8 mouse cellular contexts compared by ENCODE assay signal in the genomic region with DNA sequence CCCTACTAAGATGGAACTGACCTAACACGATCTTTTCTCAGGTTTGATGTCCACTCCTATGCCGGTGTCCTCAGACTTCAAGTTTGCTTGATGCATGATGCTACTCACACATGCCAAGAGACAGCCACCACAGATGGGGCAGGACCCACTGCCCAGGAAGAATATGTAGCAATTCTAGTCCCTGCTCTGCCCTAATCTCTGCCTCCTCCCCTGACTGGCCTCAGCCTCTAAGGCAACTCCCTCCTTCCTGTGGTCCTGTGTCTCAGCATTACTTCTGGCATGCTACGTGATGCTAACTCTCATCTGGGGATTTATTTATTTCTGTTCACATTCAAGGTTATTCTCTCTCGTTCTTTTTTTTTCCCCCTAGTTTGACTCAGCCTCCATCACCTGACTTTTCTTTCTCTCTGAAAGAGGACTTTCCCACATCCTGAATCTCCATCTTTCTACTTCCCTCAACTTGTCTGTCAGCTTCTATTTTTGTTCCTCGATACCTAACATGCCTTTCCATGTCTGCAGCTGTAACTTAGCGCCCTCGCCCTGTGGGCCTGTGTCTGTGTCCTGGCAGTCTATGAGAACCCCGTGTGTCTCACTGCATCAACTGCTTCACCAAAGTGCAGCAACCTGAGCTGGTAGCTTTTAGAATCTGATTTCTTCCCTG.
DNase-seq lines count a peak whose midpoint lies in the region; ATAC-seq and TF ChIP-seq lines count a peak whose summit lies in the region.
"Had no signal": no experiment of that assay in that cellular context is flagged by ENCODE, and none has a peak within 500 bp of the region (broad histone marks: within the 10 kb centered on the region; RNA-seq: fewer than 3 reads in every experiment).

No protein-coding gene starts in this region.

- H3K36me3 ChIP-seq in kidney, postnatal 0 days (ENCODE audit: insufficient read depth, low read length) = no peaks in the 10 kb centered on the region
- H3K36me3 ChIP-seq in CH12.LX (replicated peaks in 1 of 2; ENCODE audit: control insufficient read depth in 1 of 2, insufficient read depth in 1 of 2, low read length in 1 of 2) = peaks cover 0 to 4% of the 10 kb centered on the region in 2 experiments
- peaks cover 76% of the 10 kb centered on the region for H3K36me3 ChIP-seq in erythroblast, embryonic 14.5 days (ENCODE audit: control insufficient read depth)
- H3K36me3 ChIP-seq in liver, embryonic 15.5 days (replicated peaks) = peaks cover 42% of the 10 kb centered on the region
- H3K36me3 ChIP-seq in hindbrain, embryonic 14.5 days (replicated peaks; ENCODE audit: control insufficient read depth, insufficient read depth) = no peaks in the 10 kb centered on the region
- H3K36me3 ChIP-seq: limb, embryonic 13.5 days had no signal

- WGBS in kidney, postnatal 0 days = 70% methylated on average over 8 of the region's 8 CpGs
- 33% methylated on average over 8 of the region's 8 CpGs for WGBS in liver, embryonic 15.5 days (ENCODE audit: insufficient replicate concordance)
- WGBS in hindbrain, embryonic 14.5 days = 82% methylated on average over 8 of the region's 8 CpGs

- ATAC-seq in kidney, postnatal 0 days (replicated peaks; ENCODE audit: low FRiP score, low read depth) = no peak
- ATAC-seq in liver, embryonic 15.5 days (ENCODE audit: insufficient read depth) = peak; percentile 31
- no peak for ATAC-seq in hindbrain, embryonic 14.5 days (ENCODE audit: low FRiP score)

- H3K4me3 ChIP-seq in kidney, postnatal 0 days (replicated peaks; ENCODE audit: low read depth, low read length) = no peak overlapping the region
- peak overlapping the region in 1 of 3 experiments; percentile 15 for H3K4me3 ChIP-seq in CH12.LX (replicated peaks in 1 of 3; ENCODE audit: low read depth in 2 of 3, low read length in 2 of 3, poor library complexity in 1 of 3)
- H3K4me3 ChIP-seq in erythroblast, embryonic 14.5 days (replicated peaks) = peak overlapping the region; percentile 82
- H3K4me3 ChIP-seq in liver, embryonic 15.5 days (replicated peaks) = peak overlapping the region; percentile 68
- no peak overlapping the region for H3K4me3 ChIP-seq in hindbrain, embryonic 14.5 days (replicated peaks; ENCODE audit: low read length)
- H3K4me3 ChIP-seq: limb, embryonic 13.5 days had no signal

- in situ Hi-C loops in CH12.LX (cut with MboI; ENCODE audit: low pct_ligation_motif_present, low pct_unique_long_range_greater_than_20kb, low sequenced_read_pairs) = no loop called here

- TF ChIP-seq POLR2A in CH12.LX (IDR thresholded peaks at IDR 0.05; ENCODE audit: low read depth, low read length) = 0 out of 2 replicates have a peak, but pooled peaks have one; percentile 9

- H3K4me2 ChIP-seq in kidney, postnatal 0 days (ENCODE audit: low read length) = no peak overlapping the region
- peak overlapping the region; percentile 70 for H3K4me2 ChIP-seq in CH12.LX (ENCODE audit: insufficient read depth, low read depth, poor library complexity, severe bottlenecking)
- H3K4me2 ChIP-seq in liver, embryonic 15.5 days = peak overlapping the region; percentile 83
- no peak overlapping the region for H3K4me2 ChIP-seq in hindbrain, embryonic 14.5 days (replicated peaks)
- H3K4me2 ChIP-seq: limb, embryonic 13.5 days had no signal

- H3K79me2 ChIP-seq in CH12.LX (replicated peaks; ENCODE audit: control insufficient read depth, extremely low read depth, insufficient read depth, poor library complexity, severe bottlenecking) = no peaks in the 10 kb centered on the region

- H3K9me3 ChIP-seq in kidney, postnatal 0 days (replicated peaks; ENCODE audit: low read length) = no peaks in the 10 kb centered on the region
- no peaks in the 10 kb centered on the region for H3K9me3 ChIP-seq in CH12.LX (replicated peaks; ENCODE audit: low read length)
- H3K9me3 ChIP-seq in erythroblast, embryonic 14.5 days (ENCODE audit: control insufficient read depth, low read length) = no peaks in the 10 kb centered on the region
- no peaks in the 10 kb centered on the region for H3K9me3 ChIP-seq in liver, embryonic 15.5 days (replicated peaks)
- no peaks in the 10 kb centered on the region for H3K9me3 ChIP-seq in hindbrain, embryonic 14.5 days (ENCODE audit: control insufficient read depth, low read length)
- H3K9me3 ChIP-seq: limb, embryonic 13.5 days had no signal

- H3K9ac ChIP-seq in kidney, postnatal 0 days (ENCODE audit: low read depth, low read length) = no peak overlapping the region
- peak overlapping the region; percentile 67; the same call in 1 of the 2 replicates for H3K9ac ChIP-seq in CH12.LX (ENCODE audit: insufficient read depth, low read depth)
- H3K9ac ChIP-seq in liver, embryonic 15.5 days = peak overlapping the region; percentile 63
- H3K9ac ChIP-seq in hindbrain, embryonic 14.5 days = no peak overlapping the region
- H3K9ac ChIP-seq: limb, embryonic 13.5 days had no signal

- no peaks in the 10 kb centered on the region for H3K27me3 ChIP-seq in kidney, postnatal 0 days (ENCODE audit: insufficient read depth, low read length)
- H3K27me3 ChIP-seq in CH12.LX (replicated peaks) = no peaks in the 10 kb centered on the region
- no peaks in the 10 kb centered on the region for H3K27me3 ChIP-seq in erythroblast, embryonic 14.5 days (ENCODE audit: control insufficient read depth)
- no peaks in the 10 kb centered on the region for H3K27me3 ChIP-seq in liver, embryonic 15.5 days
- no peaks in the 10 kb centered on the region for H3K27me3 ChIP-seq in hindbrain, embryonic 14.5 days (ENCODE audit: control insufficient read depth, insufficient read depth, low read length)
- H3K27me3 ChIP-seq: limb, embryonic 13.5 days had no signal

- peak; percentile 17; the same call in 1 of the 2 replicates for TF ChIP-seq CTCF in kidney, postnatal 0 days (IDR thresholded peaks at IDR 0.05; ENCODE audit: low read depth)
- peak in 1 of 2 experiments; percentile 70; a peak in 2 of 4 replicates for TF ChIP-seq CTCF in CH12.LX (conservative IDR thresholded peaks at IDR 0.05 in 1 of 2, IDR thresholded peaks at IDR 0.05 in 1 of 2; ENCODE audit: low read depth in 2 of 2, low read length in 2 of 2)

- peak; percentile 69 for TF ChIP-seq RAD21 in CH12.LX (IDR thresholded peaks at IDR 0.05; ENCODE audit: low read depth, low read length)

- dilution Hi-C loops in CH12.LX (cut with MboI; ENCODE audit: extremely low pct_ligation_motif_present, extremely low pct_unique_long_range_greater_than_20kb, low sequenced_read_pairs) = no loop called here

- TF ChIP-seq EP300 in CH12.LX (IDR thresholded peaks at IDR 0.05; ENCODE audit: low read length) = peak; percentile 26; the same call in 1 of the 2 replicates

- H3K27ac ChIP-seq in kidney, postnatal 0 days = no peak overlapping the region
- H3K27ac ChIP-seq in CH12.LX (ENCODE audit: insufficient read depth, low read depth) = peak overlapping the region; percentile 96
- H3K27ac ChIP-seq in liver, embryonic 15.5 days (replicated peaks) = peak overlapping the region; percentile 84
- no peak overlapping the region for H3K27ac ChIP-seq in hindbrain, embryonic 14.5 days
- H3K27ac ChIP-seq: limb, embryonic 13.5 days had no signal

- DNase-seq in kidney, postnatal 0 days (ENCODE audit: low spot score) = peak; percentile 13
- DNase-seq in kidney, adult 18-20 months = no peak
- DNase-seq in CH12.LX (ENCODE audit: extremely low read depth) (peak; percentile 77), adipocyte (ENCODE audit: low spot score) (no peak)
- no peak for DNase-seq in hindbrain, embryonic 14.5 days (ENCODE audit: low spot score)

- no peaks in the 10 kb centered on the region for H3K4me1 ChIP-seq in kidney, postnatal 0 days (replicated peaks; ENCODE audit: insufficient read depth, low read length)
- H3K4me1 ChIP-seq in CH12.LX (ENCODE audit: control insufficient read depth in 1 of 2, insufficient read depth in 2 of 2) = peaks cover 15 to 41% of the 10 kb centered on the region in 2 experiments
- peaks cover 82% of the 10 kb centered on the region for H3K4me1 ChIP-seq in erythroblast, embryonic 14.5 days (ENCODE audit: control insufficient read depth)
- H3K4me1 ChIP-seq in liver, embryonic 15.5 days (replicated peaks) = peaks cover 50% of the 10 kb centered on the region
- H3K4me1 ChIP-seq in hindbrain, embryonic 14.5 days (replicated peaks; ENCODE audit: control insufficient read depth, insufficient read depth, low read length) = peaks cover 5% of the 10 kb centered on the region; the same call in 1 of the 2 replicates

TF ChIP-seq in CH12.LX, 34 proteins besides CTCF, POLR2A, EP300 and RAD21:
- TF ChIP-seq ETS1 (conservative IDR thresholded peaks at IDR 0.05; ENCODE audit: low read depth, low read length) = peak; percentile 80
- TF ChIP-seq JUND (conservative IDR thresholded peaks at IDR 0.05; ENCODE audit: low read depth, low read length) = no peak
- TF ChIP-seq MEF2A (IDR thresholded peaks at IDR 0.05; ENCODE audit: borderline replicate concordance, low read depth, low read length) = peak; percentile 98
- TF ChIP-seq SMC3 (IDR thresholded peaks at IDR 0.05; ENCODE audit: low read depth, low read length) = peak; percentile 69
- TF ChIP-seq BHLHE40 (IDR thresholded peaks at IDR 0.05; ENCODE audit: low read depth, low read length) = peak; percentile 74
- peak; percentile 41 for TF ChIP-seq JUN (IDR thresholded peaks at IDR 0.05; ENCODE audit: insufficient read depth, low read depth, low read length)
- no peak for TF ChIP-seq MAFK (IDR thresholded peaks at IDR 0.05; ENCODE audit: insufficient replicate concordance, low read length)
- peak; percentile 51; the same call in 1 of the 2 replicates for TF ChIP-seq ZNF384 (IDR thresholded peaks at IDR 0.05; ENCODE audit: low read depth, low read length)
- TF ChIP-seq ZC3H11A (IDR thresholded peaks at IDR 0.05; ENCODE audit: low read depth, low read length) = no peak
- peak; percentile 37; the same call in 1 of the 2 replicates for TF ChIP-seq TCF12 (IDR thresholded peaks at IDR 0.05; ENCODE audit: low read depth, low read length)
- TF ChIP-seq IRF4 (IDR thresholded peaks at IDR 0.05; ENCODE audit: low read depth, low read length) = peak; percentile 78

Comparison
In these comparisons a context has a peak if more than half of its experiments do, and no peak if none do; other contexts are left out.
1. DNase-seq: peak in kidney, postnatal 0 days (single experiment) and CH12.LX (single experiment); none in kidney, adult 18-20 months (single experiment), hindbrain, embryonic 14.5 days (single experiment) and adipocyte (single experiment).
2. H3K27ac ChIP-seq: peak in CH12.LX (single experiment) and liver, embryonic 15.5 days (single experiment); none in kidney, postnatal 0 days (single experiment) and hindbrain, embryonic 14.5 days (single experiment).
3. H3K4me2 ChIP-seq: peak in CH12.LX (single experiment) and liver, embryonic 15.5 days (single experiment); none in kidney, postnatal 0 days (single experiment) and hindbrain, embryonic 14.5 days (single experiment).
4. H3K4me3 ChIP-seq: peak in erythroblast, embryonic 14.5 days (single experiment) and liver, embryonic 15.5 days (single experiment); none in kidney, postnatal 0 days (single experiment) and hindbrain, embryonic 14.5 days (single experiment).
5. H3K9ac ChIP-seq: peak in CH12.LX (single experiment) and liver, embryonic 15.5 days (single experiment); none in kidney, postnatal 0 days (single experiment) and hindbrain, embryonic 14.5 days (single experiment).